Mouse (Mus musculus) midbrain, embryonic 16.5 days (tissue): Measurements from ENCODE around the gene Gm28038. TPM values are rescaled to one million over a fixed set of nuclear protein-coding genes. Genes with fewer than 3 reads are reported as not detected.
A peak's percentile ranks its signal among the peaks of the same experiment; 100 is the strongest.

Source experiments
- ATAC-seq: fragments of 200-750 bp; cut with Nextera tagmentation; 2 replicates; pipeline ENCODE4 v1.8.0; 2017; ENCODE audit warnings: moderate TSS enrichment
- H3K27ac ChIP-seq: fragments of 300-500 bp; sonication (generic); 2 replicates; pipeline ENCODE4 v1.5.1; 2014; ENCODE audit warnings: mild to moderate bottlenecking, low read length, mixed read lengths
- H3K27me3 ChIP-seq: fragments of 300-500 bp; sonication (generic); 2 replicates; pipeline ENCODE4 v1.6.1; 2014; ENCODE audit warnings: low read depth, low read length, mixed read lengths; ENCODE audit not compliant: control insufficient read depth, insufficient read depth
- H3K36me3 ChIP-seq: fragments of 300-500 bp; sonication (generic); 2 replicates; pipeline ENCODE4 v1.6.1; 2014; ENCODE audit warnings: mild to moderate bottlenecking, low read length, moderate library complexity, mixed read lengths; ENCODE audit not compliant: control insufficient read depth, insufficient read depth
- H3K4me1 ChIP-seq: fragments of 300-500 bp; sonication (generic); 2 replicates; pipeline ENCODE4 v1.6.1; 2014; ENCODE audit warnings: mild to moderate bottlenecking, low read length, mixed read lengths; ENCODE audit not compliant: control insufficient read depth, insufficient read depth
- H3K4me2 ChIP-seq: fragments of 300-500 bp; sonication (generic); 2 replicates; pipeline ENCODE4 v1.6.1; 2014; ENCODE audit warnings: mild to moderate bottlenecking, low read length, mixed read lengths
- H3K4me3 ChIP-seq: fragments of 300-500 bp; sonication (generic); 2 replicates; pipeline ENCODE4 v1.5.1; 2014; ENCODE audit warnings: low read depth, mild to moderate bottlenecking, low read length, moderate library complexity, mixed read lengths
- H3K9ac ChIP-seq: fragments of 300-500 bp; sonication (generic); 2 replicates; pipeline ENCODE4 v1.6.1; 2014; ENCODE audit warnings: low read depth, low read length, mixed read lengths
- H3K9me3 ChIP-seq: fragments of 300-500 bp; sonication (generic); replicated peaks from 2 replicates; pipeline ENCODE4 v1.6.1; 2014; ENCODE audit warnings: mild to moderate bottlenecking, low read length, mixed read lengths; ENCODE audit not compliant: control insufficient read depth, poor library complexity, severe bottlenecking
- WGBS: fragments of 180-500 bp; shearing (Covaris S2); extraction: QIAGEN DNeasy Blood & Tissue Kit; methylation state at CpG from one replicate; pipeline ENCODE4 v1.1.7; 2014; 5-methylcytosine and 5-hydroxymethylcytosine counted together
- polyA plus RNA-seq: library from polyadenylated mRNA; unstranded; fragments of >200 nt; fragmentation: Nextera tagmentation; extraction: Ambion mirVana; gene quantifications from 2 replicates; pipeline ENCODE4 v1.2.1, GENCODE M21; 2015

Gene Gm28038
- polyA plus RNA-seq, 1 experiment from 2014 or later: not detected

- Histone ChIP-seq H3K36me3 (peaks cover 2% of the 10 kb centered on the region), H3K27me3 (no peaks in the 10 kb centered on the region), H3K4me2 (no peak overlapping the region), H3K4me1 (0 out of 2 replicates have a peak, but pooled peaks cover 2% of the 10 kb centered on the region), H3K4me3 (no peak overlapping the region), H3K27ac (no peak overlapping the region; the same call in 1 of the 2 replicates), H3K9me3 (no peaks in the 10 kb centered on the region), H3K9ac (no peak overlapping the region)
- no peak for ATAC-seq
- 90% methylated on average over 17 of the region's 17 CpGs for WGBS
Observed at GRCm38 (mm10) chr2:30269241-30269990, 11.4 kb upstream of the Gm28038 start.

- H3K27me3 ChIP-seq: no peaks in the 10 kb centered on the region
- peaks cover 2% of the 10 kb centered on the region for H3K36me3 ChIP-seq
- H3K9me3 ChIP-seq: no peaks in the 10 kb centered on the region
- no peak overlapping the region; the same call in 1 of the 2 replicates for H3K27ac ChIP-seq
- H3K4me3 ChIP-seq: no peak overlapping the region
- H3K4me1 ChIP-seq: 0 out of 2 replicates have a peak, but pooled peaks cover 2% of the 10 kb centered on the region
- WGBS: 79% methylated on average over 1 of the region's 1 CpGs
- H3K9ac ChIP-seq: no peak overlapping the region
- peak; percentile 80 for ATAC-seq
- no peak overlapping the region for H3K4me2 ChIP-seq
Observed at GRCm38 (mm10) chr2:30270134-30270533, 10.7 kb upstream of the Gm28038 start.

GRCm38 (mm10) chr2:30281651-30282050, 808 bp downstream of the Gm28038 start:
- no peaks in the 10 kb centered on the region for H3K27me3 ChIP-seq
- H3K36me3 ChIP-seq: peaks cover 4% of the 10 kb centered on the region; the same call in 1 of the 2 replicates
- no peaks in the 10 kb centered on the region for H3K9me3 ChIP-seq
- H3K9ac ChIP-seq: no peak overlapping the region
- no peak for ATAC-seq
- H3K27ac ChIP-seq: no peak overlapping the region
- H3K4me2 ChIP-seq: no peak overlapping the region
- no peak overlapping the region for H3K4me3 ChIP-seq
- peaks cover 8% of the 10 kb centered on the region for H3K4me1 ChIP-seq
- WGBS: 81% methylated on average over 3 of the region's 3 CpGs

GRCm38 (mm10) chr2:30283193-30283592, 2.4 kb downstream of the Gm28038 start:
- H3K27me3 ChIP-seq: no peaks in the 10 kb centered on the region
- ATAC-seq: no peak
- H3K4me3 ChIP-seq: no peak overlapping the region
- no peaks in the 10 kb centered on the region for H3K9me3 ChIP-seq
- WGBS: 94% methylated on average over 2 of the region's 2 CpGs
- H3K9ac ChIP-seq: no peak overlapping the region
- H3K27ac ChIP-seq: no peak overlapping the region
- H3K4me2 ChIP-seq: no peak overlapping the region
- H3K36me3 ChIP-seq: peaks cover 5% of the 10 kb centered on the region; the same call in 1 of the 2 replicates
- H3K4me1 ChIP-seq: peaks cover 17% of the 10 kb centered on the region

- no peak for ATAC-seq
- Histone ChIP-seq H3K27me3 (no peaks in the 10 kb centered on the region), H3K4me1 (peaks cover 17% of the 10 kb centered on the region), H3K9ac (no peak overlapping the region), H3K9me3 (no peaks in the 10 kb centered on the region), H3K27ac (no peak overlapping the region), H3K4me2 (peak overlapping the region; percentile 91), H3K36me3 (peaks cover 3% of the 10 kb centered on the region; the same call in 1 of the 2 replicates), H3K4me3 (peak overlapping the region; percentile 90)
- WGBS: 86% methylated on average over 5 of the region's 5 CpGs
Observed at GRCm38 (mm10) chr2:30285004-30285403, 4.2 kb downstream of the Gm28038 start.

GRCm38 (mm10) chr2:30285416-30286181, 4.8 kb downstream of the Gm28038 start:
- peak overlapping the region; percentile 53 for H3K27ac ChIP-seq
- peak overlapping the region; percentile 91 for H3K4me2 ChIP-seq
- ATAC-seq: peak; percentile 27
- peak overlapping the region; percentile 89 for H3K9ac ChIP-seq
- 0 out of 2 replicates have a peak, but pooled peaks cover 2% of the 10 kb centered on the region for H3K36me3 ChIP-seq
- no peaks in the 10 kb centered on the region for H3K9me3 ChIP-seq
- H3K27me3 ChIP-seq: no peaks in the 10 kb centered on the region
- peaks cover 17% of the 10 kb centered on the region for H3K4me1 ChIP-seq
- peak overlapping the region; percentile 90 for H3K4me3 ChIP-seq
- 16% methylated on average over 38 of the region's 38 CpGs for WGBS

GRCm38 (mm10) chr2:30286192-30287026, 5.6 kb downstream of the Gm28038 start, which contains the start of the genes Dolk and Nup188:
TSS of gene Dolk (minus strand) at chr2:30286334.
TSS of gene Nup188 (plus strand) at chr2:30286397.
- H3K4me1 ChIP-seq: peaks cover 17% of the 10 kb centered on the region

GRCm38 (mm10) chr2:30287027-30287373, 6.2 kb downstream of the Gm28038 start:
- Histone ChIP-seq H3K9ac (peak overlapping the region; percentile 89), H3K9me3 (no peaks in the 10 kb centered on the region), H3K36me3 (0 out of 2 replicates have a peak, but pooled peaks cover 2% of the 10 kb centered on the region), H3K4me2 (peak overlapping the region; percentile 69), H3K4me3 (peak overlapping the region; percentile 90), H3K27me3 (no peaks in the 10 kb centered on the region), H3K4me1 (peaks cover 17% of the 10 kb centered on the region), H3K27ac (0 out of 2 replicates have a peak overlapping the region, but pooled peaks have one; percentile 67)
- WGBS: under 1% methylated on average over 10 of the region's 10 CpGs
- no peak for ATAC-seq

More at GRCm38 (mm10) chr2:30286192-30287026, 5.6 kb downstream of the Gm28038 start, which contains the start of the genes Dolk and Nup188:
- Histone ChIP-seq H3K27me3 (no peaks in the 10 kb centered on the region), H3K4me3 (peak within 1 kb of the TSS; percentile 90), H3K27ac (peak within 1 kb of the TSS; percentile 67), H3K9ac (peak within 1 kb of the TSS; percentile 89), H3K9me3 (no peaks in the 10 kb centered on the region), H3K4me2 (peak within 1 kb of the TSS; percentile 91), H3K36me3 (0 out of 2 replicates have a peak, but pooled peaks cover 2% of the 10 kb centered on the region)
- ATAC-seq: peak; percentile 90
- WGBS: under 1% methylated on average over 65 of the region's 68 CpGs
